Mouse (Mus musculus) myocyte (in vitro differentiated cells): ENCODE data around the gene Pvalb. TPM values are rescaled to one million over a fixed set of nuclear protein-coding genes. Genes with fewer than 3 reads are reported as not detected.
A peak's percentile ranks its signal among the peaks of the same experiment; 100 is the strongest.

ENCODE experiments used
- H3K27me3 ChIP-seq: one replicate; pipeline ENCODE4 v1.6.1; 2011; ENCODE audit not compliant: control insufficient read depth, insufficient read depth, insufficient read length
- H3K36me3 ChIP-seq: one replicate; pipeline ENCODE4 v1.6.1; 2011; ENCODE audit not compliant: control insufficient read depth, insufficient read depth
- H3K4me2 ChIP-seq: one replicate; pipeline ENCODE4 v1.6.1; 2011; ENCODE audit warnings: low read depth, control low read depth
- H3K4me3 ChIP-seq: one replicate; pipeline ENCODE4 v1.5.1; 2011; ENCODE audit warnings: mild to moderate bottlenecking, control low read depth, moderate library complexity
- H3K79me2 ChIP-seq: one replicate; pipeline ENCODE4 v1.6.1; 2011; ENCODE audit not compliant: control insufficient read depth, insufficient read depth
- H3ac ChIP-seq: one replicate; pipeline ENCODE4 v1.6.1; 2011; ENCODE audit not compliant: control insufficient read depth, insufficient read length
- CEBPB ChIP-seq: IDR thresholded peaks from 2 replicates; pipeline ENCODE4 v1.6.1; 2011; ENCODE audit warnings: mild to moderate bottlenecking, moderate library complexity; ENCODE audit not compliant: poor library complexity, insufficient read depth, severe bottlenecking
- E2F4 ChIP-seq: IDR thresholded peaks from one replicate; pipeline ENCODE4 v1.6.1; 2011; ENCODE audit warnings: mild to moderate bottlenecking, control low read depth, moderate library complexity; ENCODE audit not compliant: insufficient read depth
- MAX ChIP-seq: IDR thresholded peaks from one replicate; pipeline ENCODE4 v1.6.1; 2011; ENCODE audit warnings: low read depth, mild to moderate bottlenecking, control low read depth
- MYOD1 ChIP-seq, 3 experiments: IDR thresholded peaks; one replicate each; pipeline ENCODE4 v1.6.1; 2011; ENCODE audit warnings: control low read depth in 2 of 3, low read depth in 2 of 3, mild to moderate bottlenecking in 2 of 3, moderate library complexity in 1 of 3; ENCODE audit not compliant: insufficient read length in 2 of 3, control insufficient read depth in 1 of 3
- MYOG ChIP-seq, 3 experiments: IDR thresholded peaks; one replicate each; pipeline ENCODE4 v1.6.1; 2011; ENCODE audit warnings: control low read depth in 2 of 3, low read depth in 2 of 3, mild to moderate bottlenecking in 2 of 3; ENCODE audit not compliant: insufficient read length in 2 of 3, control insufficient read depth in 1 of 3, insufficient read depth in 1 of 3
- POLR2A ChIP-seq: IDR thresholded peaks from one replicate; pipeline ENCODE4 v1.6.1; 2011; ENCODE audit warnings: low read depth, mild to moderate bottlenecking, control low read depth, moderate library complexity; ENCODE audit not compliant: insufficient read length
- POLR2AphosphoS2 ChIP-seq: IDR thresholded peaks from one replicate; pipeline ENCODE4 v1.6.1; 2011; ENCODE audit warnings: low read depth, control low read depth; ENCODE audit not compliant: insufficient read length
- REST ChIP-seq: IDR thresholded peaks from one replicate; pipeline ENCODE4 v1.6.1; 2011; ENCODE audit warnings: mild to moderate bottlenecking, control low read depth, moderate library complexity; ENCODE audit not compliant: insufficient read depth, insufficient read length
- SRF ChIP-seq: IDR thresholded peaks from one replicate; pipeline ENCODE4 v1.6.1; 2011; ENCODE audit warnings: low read depth; ENCODE audit not compliant: control insufficient read depth, insufficient read length
- TCF12 ChIP-seq: IDR thresholded peaks from one replicate; pipeline ENCODE4 v1.6.1; 2011; ENCODE audit warnings: mild to moderate bottlenecking, control low read depth; ENCODE audit not compliant: poor library complexity, insufficient read depth, severe bottlenecking
- TCF3 ChIP-seq: IDR thresholded peaks from one replicate; pipeline ENCODE4 v1.6.1; 2011; ENCODE audit warnings: low read depth, control low read depth; ENCODE audit not compliant: insufficient read length
- USF1 ChIP-seq: IDR thresholded peaks from one replicate; pipeline ENCODE4 v1.6.1; 2011; ENCODE audit warnings: low read depth, mild to moderate bottlenecking, control low read depth, moderate library complexity
- polyA plus RNA-seq: library from polyadenylated mRNA; unstranded; fragments of >200 nt; fragmentation: generic; extraction: Trizol; gene quantifications from one replicate; pipeline ENCODE4 v1.2.1, GENCODE M21; 2012; ENCODE audit warnings: missing spikeins

Pvalb gene
- polyA plus RNA-seq, result 5.4 TPM

GRCm38 (mm10) chr15:78206312-78206711 is at the start of gene Pvalb:
Pvalb (minus strand) TSS chr15:78206400.
- Histone ChIP-seq H3ac (no peak within 1 kb of the TSS), H3K27me3 (peaks cover 33% of the 10 kb centered on the region), H3K4me3 (no peak within 1 kb of the TSS), H3K4me2 (peak within 1 kb of the TSS; percentile 51), H3K79me2 (no peaks in the 10 kb centered on the region), H3K36me3 (no peaks in the 10 kb centered on the region)
- TF ChIP-seq MAX (no peak), TCF12 (no peak), REST (no peak), TCF3 (no peak)

- Histone ChIP-seq H3ac (no peak overlapping the region), H3K4me2 (no peak overlapping the region), H3K4me3 (no peak overlapping the region), H3K79me2 (no peaks in the 10 kb centered on the region), H3K36me3 (no peaks in the 10 kb centered on the region), H3K27me3 (peaks cover 47% of the 10 kb centered on the region)
- TF ChIP-seq CEBPB (no peak), POLR2A (no peak), MYOD1 (IDR thresholded peaks at IDR 0.05; ENCODE audit: control insufficient read depth in 1 of 3, insufficient read length in 2 of 3, low read depth in 2 of 3) (no peak), MYOG (IDR thresholded peaks at IDR 0.05; ENCODE audit: control insufficient read depth in 1 of 3, insufficient read depth in 1 of 3, insufficient read length in 2 of 3, low read depth in 2 of 3) (no peak), REST (no peak), POLR2AphosphoS2 (no peak), E2F4 (no peak)
Measured at GRCm38 (mm10) chr15:78254751-78255150, 48.6 kb upstream of the Pvalb start.

GRCm38 (mm10) chr15:78248410-78248809 is 42.2 kb upstream of the Pvalb start:
- no peak overlapping the region for H3ac ChIP-seq
- peaks cover 71% of the 10 kb centered on the region for H3K27me3 ChIP-seq
- H3K4me2 ChIP-seq, result no peak overlapping the region
- no peaks in the 10 kb centered on the region for H3K79me2 ChIP-seq
- TF ChIP-seq USF1, result no peak
- no peak for TF ChIP-seq MAX
- no peak for TF ChIP-seq TCF12
- no peak for TF ChIP-seq E2F4
- TF ChIP-seq TCF3, result no peak
- no peak for TF ChIP-seq REST
- no peak for TF ChIP-seq CEBPB
- TF ChIP-seq SRF, result no peak
- H3K36me3 ChIP-seq, result no peaks in the 10 kb centered on the region
- no peak overlapping the region for H3K4me3 ChIP-seq

GRCm38 (mm10) chr15:78247659-78248058 is 41.5 kb upstream of the Pvalb start:
- Histone ChIP-seq H3K27me3 (peaks cover 71% of the 10 kb centered on the region), H3K4me2 (no peak overlapping the region), H3K36me3 (no peaks in the 10 kb centered on the region), H3ac (no peak overlapping the region), H3K79me2 (no peaks in the 10 kb centered on the region), H3K4me3 (no peak overlapping the region)
- no peak for TF ChIP-seq SRF
- TF ChIP-seq MYOD1 (IDR thresholded peaks at IDR 0.05; ENCODE audit: control insufficient read depth in 1 of 3, insufficient read length in 2 of 3, low read depth in 2 of 3), result no peak
- TF ChIP-seq E2F4, result no peak

- Histone ChIP-seq H3K36me3 (no peaks in the 10 kb centered on the region), H3K4me2 (no peak overlapping the region), H3K79me2 (no peaks in the 10 kb centered on the region), H3K27me3 (peaks cover 78% of the 10 kb centered on the region), H3K4me3 (no peak overlapping the region), H3ac (no peak overlapping the region)
- TF ChIP-seq E2F4 (no peak), POLR2A (no peak), REST (no peak), MAX (no peak), MYOG (IDR thresholded peaks at IDR 0.05; ENCODE audit: control insufficient read depth in 1 of 3, insufficient read depth in 1 of 3, insufficient read length in 2 of 3, low read depth in 2 of 3) (no peak), POLR2AphosphoS2 (no peak), TCF12 (no peak), CEBPB (no peak)
Measured at GRCm38 (mm10) chr15:78246143-78247116, 40.2 kb upstream of the Pvalb start.
